Mouse (Mus musculus) granulocyte monocyte progenitor cell, adult 5-6 weeks (primary cell): ENCODE measurements around the gene Slit2. TPM values are rescaled to one million over a fixed set of nuclear protein-coding genes. Genes with fewer than 3 reads are reported as not detected.

Experiments used
- ATAC-seq: replicated peaks from 2 replicates; pipeline ENCODE4 v1.8.0; 2016; ENCODE audit warnings: mild to moderate bottlenecking, moderate TSS enrichment, inconsistent platforms; ENCODE audit not compliant: poor library complexity, severe bottlenecking
- total RNA-seq, 2 experiments: library from RNA; stranded (forward) in 1 of 2; stranded (reverse) in 1 of 2; fragments of 200-712, 200-1000 nt in 1 of 2; fragments of >200 nt in 1 of 2; fragmentation: Nextera tagmentation in 1 of 2; gene quantifications; 2 replicates each; pipeline ENCODE4 v1.2.3; 2014 to 2017

The Slit2 gene
- total RNA-seq, 2 experiments from 2014 or later = 0.28 TPM; not detected in 1

GRCm38 (mm10) chr5:48048986-48049751 is 66.2 kb downstream of the Slit2 start:
- no peak for ATAC-seq

- ATAC-seq = no peak
Observed at GRCm38 (mm10) chr5:48050637-48051314, 67.8 kb downstream of the Slit2 start.

- ATAC-seq = no peak
Observed at GRCm38 (mm10) chr5:48058612-48059011, 75.7 kb downstream of the Slit2 start.

GRCm38 (mm10) chr5:48060715-48061114 is 77.8 kb downstream of the Slit2 start:
- ATAC-seq = no peak

- ATAC-seq = no peak
Observed at GRCm38 (mm10) chr5:48078730-48079129, 95.8 kb downstream of the Slit2 start.

- no peak for ATAC-seq
Observed at GRCm38 (mm10) chr5:48081223-48081881, 98.4 kb downstream of the Slit2 start.

- ATAC-seq = no peak; the same call in 1 of the 2 replicates
Observed at GRCm38 (mm10) chr5:48113400-48113799, 130.5 kb downstream of the Slit2 start.

GRCm38 (mm10) chr5:48114969-48115537 is 132.1 kb downstream of the Slit2 start:
- no peak for ATAC-seq

GRCm38 (mm10) chr5:48122651-48123050 is 139.7 kb downstream of the Slit2 start:
- ATAC-seq = no peak

GRCm38 (mm10) chr5:48125770-48126423 is 143.0 kb downstream of the Slit2 start:
- peak; percentile 62 for ATAC-seq

- ATAC-seq = no peak
Observed at GRCm38 (mm10) chr5:48129981-48130380, 147.0 kb downstream of the Slit2 start.

GRCm38 (mm10) chr5:48136571-48136970 is 153.6 kb downstream of the Slit2 start:
- no peak; the same call in 1 of the 2 replicates for ATAC-seq

GRCm38 (mm10) chr5:48138849-48139487 is 156.0 kb downstream of the Slit2 start:
- ATAC-seq = peak; percentile 42; the same call in 1 of the 2 replicates

GRCm38 (mm10) chr5:48139488-48139862 is 156.5 kb downstream of the Slit2 start:
- no peak for ATAC-seq

- ATAC-seq = no peak
Observed at GRCm38 (mm10) chr5:48146082-48146481, 163.1 kb downstream of the Slit2 start.

GRCm38 (mm10) chr5:48160829-48161228 is 177.9 kb downstream of the Slit2 start:
- no peak for ATAC-seq

GRCm38 (mm10) chr5:48181646-48182302 is 198.8 kb downstream of the Slit2 start:
- ATAC-seq = no peak

- ATAC-seq = no peak
Observed at GRCm38 (mm10) chr5:48184358-48184757, 201.4 kb downstream of the Slit2 start.

GRCm38 (mm10) chr5:48187819-48188218 is 204.9 kb downstream of the Slit2 start:
- ATAC-seq = no peak
